Mouse (Mus musculus) NIH3T3 (cell line): ENCODE results near the gene Ube2c.

Experiments
- DNase-seq: peaks from one replicate; pipeline ENCODE4 v3.0.0-alpha.2; 2012; ENCODE audit warnings: low read depth

Gene Ube2c

DNA sequence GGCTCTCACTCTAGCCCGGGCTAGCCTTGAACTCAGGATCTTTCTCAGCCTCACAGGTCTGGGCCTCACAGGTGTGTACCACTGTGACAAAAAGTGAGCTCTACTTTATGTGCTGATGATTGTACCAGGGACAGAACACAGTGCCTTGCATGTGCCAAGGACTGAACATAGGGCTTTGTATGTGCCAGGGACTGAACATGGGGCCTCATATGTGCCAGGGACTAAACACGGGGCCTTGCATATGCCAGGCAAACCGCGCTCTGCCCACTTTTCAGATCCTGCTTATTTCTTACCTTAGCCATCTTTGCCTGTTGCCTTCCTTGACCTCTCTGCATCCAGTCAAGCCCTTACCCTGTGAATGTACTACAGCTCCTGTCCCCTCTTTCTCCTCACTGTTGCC is 7.7 kb upstream of the Ube2c start:
- DNase-seq = no peak

DNA sequence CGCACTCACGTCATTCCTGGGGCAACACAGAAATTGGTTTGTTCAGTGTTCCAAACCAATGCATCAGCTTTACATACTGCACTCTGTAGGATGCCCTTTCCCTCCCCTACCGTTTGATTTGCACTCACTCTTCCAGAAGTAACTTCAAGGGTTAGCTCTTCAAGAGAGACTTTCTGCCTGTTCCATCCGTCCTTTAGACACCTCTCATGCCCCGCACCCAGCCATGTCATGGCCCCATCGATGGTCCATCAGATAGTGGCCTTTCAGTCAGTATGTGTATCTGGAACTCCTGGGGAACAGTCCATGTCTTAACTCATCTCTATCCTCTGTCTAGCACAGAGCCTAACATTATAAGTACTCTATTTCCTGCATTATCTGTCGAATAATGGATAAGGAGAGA is 7.1 kb upstream of the Ube2c start:
- DNase-seq = no peak

DNA sequence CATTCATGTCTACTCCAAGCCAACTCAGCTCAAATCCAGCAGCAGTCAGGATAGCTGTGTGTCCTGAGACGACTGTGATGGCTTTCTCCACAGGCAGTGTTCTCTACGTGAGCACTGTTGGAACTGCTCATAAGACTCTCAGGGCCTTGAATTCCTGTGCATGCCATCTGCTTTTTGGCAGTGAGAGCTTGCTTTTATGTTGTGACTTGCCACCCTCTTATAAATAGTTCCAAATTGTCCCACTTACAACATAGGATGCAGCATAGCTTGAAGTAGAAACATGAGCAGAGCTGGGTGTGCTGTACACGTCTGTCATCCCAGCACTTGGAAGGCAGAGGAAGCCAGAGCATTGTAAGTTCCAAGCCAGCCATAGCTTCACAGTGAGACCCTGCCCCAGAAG is 3.9 kb upstream of the Ube2c start:
- DNase-seq = no peak

DNA sequence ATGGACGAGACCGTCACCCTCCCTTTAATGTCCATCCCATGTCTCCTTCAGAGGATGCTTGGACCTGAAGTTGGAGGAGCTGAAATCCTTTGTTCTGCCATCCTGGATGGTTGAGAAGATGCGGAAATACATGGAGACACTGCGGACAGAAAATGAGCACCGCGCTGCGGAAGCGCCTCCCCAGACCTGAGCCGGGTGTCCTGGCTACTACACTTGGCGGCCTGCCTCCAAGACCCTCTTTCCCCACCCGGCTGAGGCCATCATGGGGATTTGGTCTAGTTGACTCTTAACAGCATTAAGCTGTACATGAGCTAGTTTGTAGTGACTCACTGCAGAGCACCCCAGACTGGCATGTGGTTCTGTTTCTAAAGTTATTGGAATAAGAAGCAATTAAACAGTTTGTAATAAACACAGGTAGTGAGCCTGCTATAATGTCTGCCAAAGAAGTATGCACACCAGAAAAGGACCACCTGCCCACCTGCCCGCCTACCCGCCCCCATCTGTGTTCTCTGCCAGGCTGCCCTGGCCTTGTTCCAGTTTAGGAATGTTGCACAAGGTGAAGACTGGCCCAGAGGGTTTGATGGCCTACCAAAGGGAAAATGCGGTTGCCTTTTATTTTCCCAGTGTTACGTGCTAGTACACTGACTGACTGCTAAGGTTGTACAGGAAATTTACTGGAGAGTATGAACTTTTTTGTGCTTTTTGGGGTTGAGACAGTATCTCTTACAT is 1.7 kb upstream of the Ube2c start:
- no peak for DNase-seq

DNA sequence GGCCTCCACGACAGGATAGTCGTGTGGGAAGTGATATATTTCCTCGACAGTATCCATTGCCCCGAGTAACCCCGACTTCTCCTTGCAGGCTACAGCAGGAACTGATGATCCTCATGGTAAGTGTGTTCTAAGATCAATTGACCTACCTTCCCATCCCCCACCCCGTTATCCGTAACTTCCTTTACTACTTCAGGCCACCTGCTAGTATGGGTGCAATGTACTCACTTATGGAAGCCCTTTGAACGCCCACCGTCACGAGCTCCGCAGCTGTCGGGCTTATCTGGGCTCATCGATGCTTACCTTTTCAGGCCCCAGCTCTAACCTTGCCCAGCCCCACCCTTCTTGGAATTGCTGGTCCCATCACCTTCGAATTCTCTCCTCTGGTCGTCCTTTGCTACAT is 581 bp downstream of the Ube2c start:
- no peak for DNase-seq

DNA sequence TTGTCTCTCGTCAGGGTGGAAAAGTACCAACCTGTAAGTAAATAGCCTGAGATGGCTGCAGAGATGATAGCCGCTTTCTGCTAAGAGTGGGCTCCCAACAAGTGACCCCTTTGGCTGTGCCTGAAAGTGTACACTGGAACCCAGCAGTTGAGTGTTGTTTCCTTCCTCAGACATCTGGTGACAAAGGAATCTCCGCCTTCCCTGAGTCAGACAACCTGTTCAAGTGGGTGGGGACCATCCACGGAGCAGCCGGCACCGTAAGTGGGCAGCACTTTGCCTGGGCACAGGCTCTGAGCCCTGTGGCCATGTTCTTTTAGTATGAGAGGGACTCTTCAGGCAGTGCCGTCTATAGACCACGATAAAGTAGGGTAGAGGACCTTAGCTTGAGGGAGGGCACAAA is 1.4 kb downstream of the Ube2c start:
- DNase-seq = no peak

DNA sequence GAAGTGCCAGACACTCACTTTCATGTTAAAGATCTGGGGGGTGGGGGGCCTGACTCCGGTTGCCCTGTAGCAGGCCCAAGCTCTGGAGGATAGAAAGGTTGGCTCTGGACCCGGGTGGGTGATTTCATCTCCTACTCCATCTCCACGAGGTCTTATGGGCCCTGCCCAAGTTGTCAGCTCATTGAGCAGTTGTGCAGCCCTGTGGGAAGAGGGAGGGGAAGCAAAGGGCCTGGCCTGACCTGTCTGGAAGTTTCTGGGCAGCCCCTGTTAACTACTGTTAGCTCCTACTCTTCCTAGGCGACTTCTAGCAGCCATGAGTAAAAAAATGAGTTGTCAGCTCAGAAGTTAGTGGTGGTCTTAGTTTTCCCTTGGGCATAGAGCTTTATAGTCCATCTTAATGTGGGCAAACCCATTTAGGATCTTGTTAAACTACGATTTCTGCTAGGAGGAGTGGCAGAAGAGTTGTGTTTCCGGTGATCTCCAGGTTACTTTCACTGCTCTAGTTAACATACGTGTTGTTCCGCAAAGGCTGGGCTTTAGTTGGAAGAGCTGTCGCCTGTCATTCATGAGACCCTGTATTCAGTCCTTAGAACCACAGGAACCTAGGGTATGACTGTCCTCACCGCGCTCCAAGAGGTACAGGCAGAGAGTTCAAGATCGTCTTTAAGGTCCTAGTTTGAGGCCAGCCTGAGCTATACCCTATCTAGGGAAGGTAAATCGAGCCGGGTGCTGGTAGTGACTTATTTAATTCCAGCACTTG is 3.7 kb downstream of the Ube2c start:
- no peak for DNase-seq

DNA sequence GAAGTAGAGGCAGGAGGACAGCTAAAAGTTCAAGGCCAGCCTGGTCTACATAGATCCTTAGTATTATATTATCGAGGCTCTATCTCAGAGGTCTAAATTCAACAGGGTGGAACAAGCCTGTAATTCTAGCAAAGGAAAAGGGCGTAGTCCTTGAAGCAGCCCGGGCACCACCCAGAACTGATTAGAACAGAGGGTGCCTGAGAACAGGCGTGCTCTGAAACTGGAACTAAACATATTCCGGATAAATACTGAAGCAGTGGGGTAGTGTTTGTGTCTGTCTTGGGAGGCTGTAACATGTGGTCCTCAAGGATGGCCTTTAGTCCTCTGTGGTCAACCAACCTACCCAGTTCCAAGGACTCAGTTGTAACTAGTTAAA is 4.3 kb downstream of the Ube2c start:
- DNase-seq = no peak

DNA sequence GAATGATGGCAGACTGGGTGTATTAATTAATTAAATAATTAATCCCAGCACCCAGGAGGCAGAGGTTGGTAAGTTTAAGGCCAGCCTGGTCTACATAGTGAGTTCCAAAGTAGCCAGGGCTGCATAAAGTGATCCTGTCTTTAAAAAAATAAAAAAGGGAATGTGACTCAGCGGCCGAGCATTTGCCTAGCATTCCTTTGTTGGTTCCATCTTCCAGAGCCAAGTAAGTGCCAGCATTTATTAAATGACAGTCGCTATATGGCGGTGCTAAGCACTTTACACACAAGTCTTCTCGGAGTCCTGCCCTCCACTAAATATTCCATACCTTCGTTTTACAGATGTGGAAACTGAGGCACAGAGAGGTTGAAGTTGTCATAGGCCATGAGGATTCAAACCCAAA is 6.4 kb downstream of the Ube2c start:
- DNase-seq = peak; percentile 69

DNA sequence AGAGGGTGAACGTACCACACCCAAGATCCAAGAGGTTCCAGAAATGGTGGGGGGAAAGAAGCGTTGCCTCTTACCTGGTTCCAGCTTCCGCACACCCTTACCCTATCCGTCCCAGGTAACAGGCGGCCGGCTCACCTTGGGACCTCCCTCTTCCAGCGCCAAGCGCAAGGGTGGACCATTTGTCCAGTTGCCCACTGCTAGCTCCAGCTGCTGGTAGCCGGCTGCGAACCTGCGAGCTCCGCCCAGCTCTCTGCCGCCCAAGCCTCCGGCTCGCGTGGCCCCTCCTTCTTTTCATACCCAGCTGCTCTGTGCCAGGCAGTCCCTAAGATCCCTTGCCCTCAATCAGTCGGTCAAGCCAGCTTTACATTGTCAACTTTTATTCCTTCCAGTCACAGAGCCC is 7.1 kb downstream of the Ube2c start:
- no peak for DNase-seq

DNA sequence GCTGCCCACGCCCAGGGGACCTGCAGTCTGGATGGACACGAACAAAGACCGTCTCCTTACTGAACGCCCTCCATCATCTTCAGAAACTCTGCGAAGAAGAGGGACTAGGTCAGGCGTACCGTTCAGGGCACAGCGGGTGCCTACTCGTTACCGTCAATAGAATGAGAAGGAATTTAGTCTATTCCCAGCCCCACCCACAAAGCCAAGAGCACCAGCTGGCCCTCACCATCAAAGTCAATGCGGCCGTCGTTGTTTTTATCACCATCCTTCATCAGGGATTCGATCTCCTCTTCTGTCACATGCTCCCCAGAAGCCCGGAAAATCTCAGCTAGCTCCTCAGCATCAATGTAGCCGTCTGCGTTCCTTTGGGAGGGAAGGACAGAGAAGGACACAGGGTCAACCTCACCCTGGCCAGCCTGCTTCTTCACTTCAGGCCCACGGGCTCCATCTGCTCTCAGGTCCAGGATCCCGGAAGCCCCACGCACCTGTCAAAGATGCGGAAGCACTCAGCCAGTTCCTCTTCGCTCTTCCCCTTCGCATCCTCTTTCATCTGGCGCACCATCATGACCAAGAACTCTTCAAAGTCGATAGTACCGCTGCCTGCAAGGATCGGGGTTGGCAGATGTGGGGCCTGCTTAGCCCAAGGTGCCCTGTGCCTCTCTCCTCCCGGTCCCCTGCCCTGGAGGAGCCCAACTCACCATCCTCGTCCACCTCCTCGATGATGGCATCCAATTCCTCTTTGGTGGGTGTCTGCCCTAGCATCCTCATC is 7.7 kb downstream of the Ube2c start:
- no peak for DNase-seq

DNA sequence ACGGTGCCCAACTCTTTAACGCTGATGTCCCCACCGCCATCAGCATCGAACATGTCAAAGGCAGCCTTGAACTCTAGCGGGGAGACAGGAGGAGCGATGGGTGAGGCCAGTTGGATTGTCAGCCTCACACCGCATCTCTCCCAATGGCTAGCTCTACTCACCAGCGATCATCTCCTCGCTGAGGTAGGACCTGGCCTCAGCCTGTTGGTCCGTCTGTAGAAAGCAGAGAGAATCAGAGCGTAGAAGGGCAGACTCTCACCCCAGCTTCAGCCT is 8.3 kb downstream of the Ube2c start:
- DNase-seq = no peak

DNA sequence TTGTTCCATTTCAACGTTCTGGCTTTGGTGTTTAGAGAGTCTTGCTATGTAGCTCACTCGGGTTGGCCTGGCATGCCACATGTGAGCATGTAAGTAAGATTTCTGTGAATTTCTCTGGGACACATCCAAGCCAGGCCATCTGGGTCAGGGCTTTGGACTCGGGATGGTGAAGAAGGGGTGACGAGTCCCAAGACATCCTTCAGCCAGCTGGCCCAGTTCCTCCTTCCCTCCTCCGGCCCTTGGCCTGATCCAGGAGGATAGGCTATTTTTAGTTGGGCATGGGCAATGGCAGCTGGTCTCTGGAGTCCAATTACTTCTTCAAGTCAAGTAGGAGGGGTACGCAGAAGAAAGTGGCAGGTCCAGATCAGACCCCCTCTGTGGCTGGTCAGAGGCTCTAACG is 9.1 kb downstream of the Ube2c start:
- DNase-seq = peak; percentile 25

DNA sequence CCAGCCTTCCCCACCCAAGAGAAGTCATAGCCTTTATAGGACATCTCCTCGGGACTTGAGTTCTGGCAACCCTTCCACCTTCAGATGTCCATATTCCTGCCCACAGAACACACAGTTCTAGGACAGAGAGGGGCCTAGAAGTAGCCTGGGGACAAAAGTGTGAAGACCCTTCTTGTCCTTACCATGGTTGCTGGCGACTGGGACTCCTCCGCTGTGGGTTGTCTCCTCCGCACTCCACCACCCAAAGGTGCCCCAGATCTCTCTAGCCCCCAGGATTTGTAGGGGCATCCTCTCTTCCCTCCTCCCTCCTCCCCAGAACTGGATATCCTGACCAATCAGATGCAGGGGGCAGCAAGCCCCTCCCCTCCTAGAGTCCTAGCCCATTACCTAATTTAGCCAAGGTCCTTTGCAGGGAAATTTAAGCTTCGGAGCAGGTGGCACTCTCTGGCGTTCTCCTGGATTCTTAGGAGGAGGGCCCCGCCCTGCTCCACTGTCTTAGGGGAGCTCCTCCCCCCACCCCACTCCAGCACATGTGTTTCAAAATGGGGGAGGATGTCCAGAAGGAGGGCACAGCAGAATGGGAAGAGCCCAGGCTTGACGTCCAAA is 9.9 kb downstream of the Ube2c start, which contains the start of gene Tnnc2:
Tnnc2 (minus strand) TSS at position 487 of the 606 bp plus-strand sequence.
- DNase-seq = no peak

DNA sequence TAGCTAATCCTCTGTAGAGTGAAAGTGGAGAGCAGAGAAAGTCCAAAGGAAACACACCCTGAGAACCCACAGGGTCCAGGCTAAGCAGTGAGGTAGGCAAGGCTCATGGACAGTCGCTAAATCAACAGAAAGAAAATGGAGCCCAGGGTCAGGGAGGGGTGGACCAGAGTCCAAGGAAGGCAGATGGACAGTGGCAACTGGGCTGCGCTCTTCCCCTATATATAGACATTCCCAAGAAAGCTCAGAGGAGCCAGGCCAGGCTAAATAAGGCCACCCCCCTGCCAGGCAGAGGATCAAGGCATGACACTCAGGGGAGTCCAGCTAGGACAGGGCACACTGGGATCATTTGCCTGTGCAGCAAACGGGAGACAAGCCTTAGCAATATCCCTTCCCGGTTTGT is 12.2 kb downstream of the Ube2c start:
- no peak for DNase-seq

DNA sequence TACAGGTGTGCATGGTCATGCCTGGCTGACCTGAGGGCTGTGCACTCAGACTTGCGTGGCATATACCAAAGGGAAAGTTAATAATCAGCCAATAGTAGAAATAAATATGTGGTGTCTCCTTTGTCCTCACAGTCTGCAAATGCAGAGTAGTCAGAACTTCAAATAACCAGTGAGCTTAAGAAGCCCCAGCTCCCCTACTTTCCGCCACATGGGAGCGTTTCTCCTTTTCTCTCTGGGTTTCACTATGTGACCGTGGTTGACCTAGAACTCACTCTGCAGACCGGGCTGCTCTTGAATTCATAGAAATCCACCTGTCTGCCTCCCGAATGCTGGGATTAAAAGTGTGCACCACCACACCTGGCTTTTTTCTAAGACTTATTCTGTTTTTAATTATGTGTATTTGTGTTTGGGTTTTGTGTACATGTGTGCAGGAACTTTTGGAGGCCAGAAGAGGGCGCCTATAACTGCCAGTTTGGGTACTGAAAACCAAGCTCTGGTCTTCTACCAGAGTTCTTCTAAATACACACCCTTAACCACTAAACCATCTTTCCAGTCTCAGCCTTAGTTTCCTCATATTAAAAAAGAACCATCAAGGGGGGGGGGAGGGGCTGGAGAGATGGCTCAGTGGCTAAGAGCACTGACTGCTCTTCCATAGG is 14.4 kb downstream of the Ube2c start:
- DNase-seq = peak; percentile 62

DNA sequence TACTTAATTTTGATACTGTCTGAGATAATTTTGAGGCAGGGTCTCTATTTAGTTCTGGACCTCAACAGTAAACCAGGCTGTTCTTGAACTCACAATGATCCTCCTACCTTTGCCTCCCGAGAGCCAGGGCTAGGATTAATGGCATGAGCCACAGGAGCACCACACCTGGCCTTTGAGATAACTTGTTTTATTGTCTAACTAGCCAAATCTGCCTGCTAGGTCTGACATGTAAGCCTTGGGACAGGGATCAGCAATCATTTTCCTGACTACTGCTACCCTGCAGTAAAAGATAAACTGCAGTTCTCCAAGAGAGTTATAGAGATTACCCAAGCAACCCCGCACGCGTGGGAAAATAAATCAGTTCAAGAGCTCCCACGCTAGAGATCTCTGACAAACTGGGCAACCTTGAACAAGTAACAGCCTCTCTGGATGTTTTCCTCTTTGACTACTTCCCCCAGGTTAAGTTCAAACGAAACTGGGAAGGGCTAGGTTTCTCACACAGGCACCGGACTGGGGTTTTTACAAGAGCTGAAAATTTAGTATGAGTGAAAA is 15.2 kb downstream of the Ube2c start:
- no peak for DNase-seq

DNA sequence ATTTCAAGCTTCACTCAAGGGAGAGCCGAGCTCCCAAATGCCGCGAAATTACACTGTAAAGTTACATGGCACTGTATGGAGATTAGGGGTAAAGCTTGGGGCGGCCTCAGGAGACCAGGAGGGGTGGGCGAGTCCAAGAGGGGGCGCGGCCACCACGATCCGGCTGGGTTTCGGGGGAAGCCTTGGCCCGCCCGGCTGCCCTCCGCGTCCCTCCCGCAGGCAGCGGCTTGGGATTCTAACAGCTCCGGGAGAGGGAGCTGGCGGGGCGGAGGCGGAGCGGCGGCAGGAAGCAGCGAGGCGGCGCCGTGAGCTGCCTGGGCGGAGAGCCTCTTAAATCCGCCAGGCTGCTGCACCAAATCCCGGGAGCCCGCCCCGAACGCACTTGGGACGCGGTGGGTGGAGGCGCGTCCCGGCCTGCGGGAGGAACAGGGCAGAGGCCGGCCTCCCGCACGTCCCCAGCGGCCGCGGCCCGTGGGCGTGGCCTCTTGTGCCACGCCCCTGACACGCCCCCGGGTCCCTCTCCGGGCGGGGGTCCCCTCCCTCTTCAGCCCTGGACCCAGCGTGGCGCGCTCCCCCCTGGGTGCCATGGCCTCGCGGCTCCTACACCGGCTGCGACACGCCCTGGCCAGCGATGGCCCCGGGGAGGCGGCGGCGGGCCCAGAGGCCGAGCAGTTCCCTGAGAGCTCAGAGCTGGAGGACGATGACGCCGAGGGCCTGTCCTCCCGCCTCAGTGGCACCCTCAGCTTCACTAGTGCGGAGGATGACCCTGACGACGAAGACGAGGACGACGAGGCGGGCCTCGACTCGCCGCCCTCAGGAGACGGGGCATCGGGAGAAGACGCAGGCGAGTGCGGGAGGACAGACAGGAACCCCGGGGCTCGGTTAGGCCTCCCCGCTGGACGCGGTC is 16.0 kb downstream of the Ube2c start, which contains the start of gene Snx21:
Snx21 (plus strand) TSS at position 343 of the 907 bp plus-strand sequence.
- DNase-seq = peak; percentile 95

DNA sequence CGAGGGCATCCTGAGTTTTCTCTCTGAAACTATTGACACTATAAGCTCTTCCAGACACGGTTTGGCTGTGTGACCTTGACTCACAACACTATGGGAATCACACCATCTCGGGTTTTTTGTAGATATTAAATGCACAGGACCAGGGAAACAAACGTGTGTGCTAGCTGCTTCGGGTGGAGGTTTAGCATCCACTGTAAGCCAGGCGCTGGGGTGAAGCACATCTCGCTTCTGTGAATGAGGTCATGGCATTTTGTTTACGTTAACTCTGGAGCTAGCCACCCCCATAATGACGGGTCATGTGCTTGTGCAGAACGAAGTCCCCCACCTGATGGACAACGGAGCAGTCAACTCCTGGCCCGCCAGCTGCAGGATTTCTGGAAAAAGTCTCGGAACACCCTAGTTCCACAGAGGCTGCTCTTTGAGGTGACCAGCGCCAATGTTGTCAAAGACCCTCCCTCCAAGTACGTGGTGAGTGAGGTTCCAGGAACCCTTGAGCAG is 16.7 kb downstream of the Ube2c start:
- peak; percentile 63 for DNase-seq

DNA sequence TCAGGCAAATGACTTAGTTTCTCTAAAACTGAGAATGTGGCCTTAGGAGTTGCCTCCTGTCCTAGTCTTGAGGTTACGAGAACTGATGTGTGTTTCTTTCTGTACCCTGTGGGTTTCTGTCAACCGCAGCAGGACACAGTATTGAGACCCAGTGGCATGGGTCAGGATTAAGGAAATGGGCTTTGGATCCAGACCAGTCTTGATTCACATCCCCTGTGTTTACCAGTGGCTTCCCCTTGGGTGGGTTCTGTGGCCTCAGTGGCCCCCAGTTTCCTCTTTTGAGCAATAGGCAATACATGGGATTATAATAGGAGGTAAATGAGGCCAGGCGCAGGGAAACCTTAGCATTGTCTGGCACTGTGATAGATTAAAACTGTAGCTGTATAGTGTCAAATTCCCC is 17.3 kb downstream of the Ube2c start:
- DNase-seq = no peak

DNA sequence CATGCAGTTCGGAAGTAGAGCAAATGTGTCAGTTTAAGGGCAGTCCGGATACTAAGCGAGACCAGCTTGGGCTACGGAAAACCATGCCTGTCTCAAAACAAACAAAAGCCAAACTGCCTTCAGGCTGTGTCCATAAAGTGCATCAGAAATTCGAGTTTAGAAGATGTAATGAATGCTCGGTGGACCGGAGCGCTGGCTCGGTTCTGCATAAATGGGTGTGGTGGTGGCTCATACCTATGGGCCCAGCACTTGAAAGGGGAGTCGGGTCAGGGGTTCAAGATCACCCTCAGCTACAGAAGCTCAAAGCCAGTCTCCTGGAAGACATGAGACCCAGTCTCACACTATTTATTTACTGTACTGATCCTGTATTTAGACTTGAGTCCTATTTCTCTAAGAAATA is 18.1 kb downstream of the Ube2c start:
- no peak for DNase-seq
